Mouse (Mus musculus) thymus, adult 2 months (tissue): Measurements from ENCODE around the gene Actn1.

Source experiments
- CTCF ChIP-seq: fragments of 200-500 bp; IDR thresholded peaks from 2 replicates; pipeline ENCODE4 v1.5.1; 2012; ENCODE audit warnings: mild to moderate bottlenecking, control low read depth, low read length, moderate library complexity, borderline replicate concordance; ENCODE audit not compliant: control insufficient read depth, poor library complexity, insufficient read depth; ENCODE audit errors: extremely low read depth
- POLR2A ChIP-seq: fragments of 200-500 bp; IDR thresholded peaks from 2 replicates; pipeline ENCODE4 v1.6.1; 2012; ENCODE audit warnings: mild to moderate bottlenecking, low read length, control low read depth, moderate library complexity; ENCODE audit not compliant: control insufficient read depth, poor library complexity, insufficient read depth; ENCODE audit errors: extremely low read depth

DNA sequence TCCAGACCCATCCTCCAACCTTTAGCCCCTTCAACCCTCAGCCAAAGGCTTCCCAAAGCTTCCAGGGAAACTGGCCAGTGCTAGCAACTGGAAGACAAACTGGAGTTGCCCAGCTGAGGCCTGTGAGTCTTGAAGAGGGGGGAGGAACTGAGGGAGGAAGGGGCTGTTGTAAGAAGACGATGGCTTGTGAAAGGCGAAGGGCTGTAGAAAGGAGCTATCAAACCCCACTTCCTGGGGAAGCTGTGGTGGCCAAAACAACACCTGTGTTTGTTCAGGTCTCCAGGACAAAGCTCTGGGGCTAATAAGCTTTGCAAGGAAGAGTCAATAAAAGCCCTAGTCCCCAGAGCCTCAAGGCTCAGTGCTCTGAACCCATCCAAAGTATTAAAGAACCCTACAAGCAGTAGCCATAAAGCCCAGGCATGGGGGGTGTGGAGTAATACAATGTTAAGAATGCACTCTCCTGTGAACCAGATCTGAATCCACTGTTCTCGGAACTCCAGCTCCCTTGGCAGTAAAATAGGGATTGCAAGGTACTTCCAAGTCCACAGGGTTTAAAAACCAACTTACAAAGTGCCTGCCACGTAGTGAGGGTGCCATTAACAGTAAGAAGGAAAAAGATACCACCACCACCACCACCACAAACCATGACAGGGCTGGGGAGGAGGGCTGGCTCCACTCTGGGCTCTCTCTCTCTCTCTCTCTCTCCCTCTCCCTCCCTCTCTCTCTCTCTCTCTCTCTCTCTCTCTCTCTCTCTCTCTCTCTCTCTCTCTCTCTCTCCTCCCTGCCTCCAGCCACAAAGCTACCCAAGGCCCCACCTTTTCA lies 49.2 kb downstream of the Actn1 start:
- no peak for TF ChIP-seq CTCF
- TF ChIP-seq POLR2A = no peak
